Mouse (Mus musculus) erythroblast, embryonic 14.5 days (primary cell): Measurements from ENCODE around the gene Micu1.

Experiments used
- GATA1 ChIP-seq: IDR thresholded peaks from 2 replicates; pipeline ENCODE4 v1.6.1; 2012; ENCODE audit warnings: low read length, inconsistent platforms, mixed read lengths
- TAL1 ChIP-seq: IDR thresholded peaks from 3 replicates; pipeline ENCODE4 v1.6.1; 2012; ENCODE audit warnings: low read length, inconsistent platforms, mixed read lengths

DNA sequence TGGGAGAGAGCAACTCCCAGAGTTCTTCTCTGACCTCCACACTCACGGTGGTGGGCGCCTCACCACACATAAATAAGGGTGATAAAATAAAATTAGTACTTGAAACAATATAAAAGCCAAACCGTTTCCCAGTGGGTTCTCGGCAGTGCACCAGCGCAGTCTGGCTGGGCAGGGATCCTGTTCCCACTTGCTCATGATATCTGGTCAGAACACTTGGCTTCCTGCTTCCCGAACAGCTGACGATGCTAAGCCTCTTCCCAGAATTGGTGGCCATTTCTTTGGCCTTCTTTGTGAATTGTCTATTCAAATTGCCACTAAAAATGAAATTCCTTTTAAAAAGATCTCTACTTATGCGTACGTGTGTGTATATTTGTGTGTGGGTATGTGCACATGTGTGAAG, 27.0 kb downstream of the Micu1 start:
- TF ChIP-seq GATA1, result no peak
- no peak for TF ChIP-seq TAL1
